Mouse (Mus musculus): ENCODE data around the gene Tcaf3. TPM values are rescaled to one million over a fixed set of nuclear protein-coding genes. Genes with fewer than 3 reads are reported as not detected.

Gene Tcaf3
- polyA plus RNA-seq, 1 experiment from 2014 or later = not detected

GRCm38 (mm10) chr6:42540681-42541080 lies 56.8 kb downstream of the Tcaf3 start:
- Histone ChIP-seq H3K9me3 (replicated peaks) (no peaks in the 10 kb centered on the region), H3K4me1 (no peaks in the 10 kb centered on the region)

GRCm38 (mm10) chr6:42539711-42540110 lies 57.8 kb downstream of the Tcaf3 start:
- H3K4me3 ChIP-seq (replicated peaks) = no peak overlapping the region
- H3K9me3 ChIP-seq (replicated peaks) = no peaks in the 10 kb centered on the region
- no peaks in the 10 kb centered on the region for H3K36me3 ChIP-seq
- no peaks in the 10 kb centered on the region for H3K4me1 ChIP-seq
- ATAC-seq (ENCODE audit: low FRiP score) = no peak
- 88% methylated on average over 1 of the region's 1 CpGs for WGBS
- H3K27ac ChIP-seq (replicated peaks) = no peak overlapping the region
- H3K4me2 ChIP-seq = no peak overlapping the region
- H3K27me3 ChIP-seq (replicated peaks) = no peaks in the 10 kb centered on the region
- no peak overlapping the region for H3K9ac ChIP-seq (replicated peaks)

More at GRCm38 (mm10) chr6:42540681-42541080, 56.8 kb downstream of the Tcaf3 start:
- ATAC-seq (ENCODE audit: low FRiP score) = no peak
- Histone ChIP-seq H3K9ac (replicated peaks) (no peak overlapping the region), H3K36me3 (no peaks in the 10 kb centered on the region), H3K4me2 (no peak overlapping the region), H3K27me3 (replicated peaks) (no peaks in the 10 kb centered on the region), H3K27ac (replicated peaks) (no peak overlapping the region), H3K4me3 (replicated peaks) (no peak overlapping the region)
- whole genome bisulfite sequencing = 100% methylated on average over 1 of the region's 1 CpGs

Other genes starting within 250 kb of the Tcaf3 start
- 60.0 and 72.5 TPM in 2 replicates for gene Zyx, start 248.1 kb downstream of the Tcaf3 start, polyA plus RNA-seq (2015; fragmentation: Nextera tagmentation; extraction: Ambion mirVana)
- gene Epha1, start 224.4 kb downstream of the Tcaf3 start, polyA plus RNA-seq (2015; fragmentation: Nextera tagmentation; extraction: Ambion mirVana) = 0.24 and 1.9 TPM in 2 replicates
- gene Tas2r143, start 197.5 kb downstream of the Tcaf3 start, polyA plus RNA-seq (2015; fragmentation: Nextera tagmentation; extraction: Ambion mirVana) = not detected in 2 replicates
- gene Tas2r135, start 192.3 kb downstream of the Tcaf3 start, polyA plus RNA-seq (2015; fragmentation: Nextera tagmentation; extraction: Ambion mirVana) = not detected in 2 replicates
- 0.20 TPM in 1 of 2 replicates, not detected in the other for gene Tas2r126, start 163.2 kb downstream of the Tcaf3 start, polyA plus RNA-seq (2015; fragmentation: Nextera tagmentation; extraction: Ambion mirVana)
- not detected in 2 replicates for gene Olfr458, start 132.5 kb downstream of the Tcaf3 start, polyA plus RNA-seq (2015; fragmentation: Nextera tagmentation; extraction: Ambion mirVana)
- not detected in 2 replicates for gene Olfr457, start 121.4 kb downstream of the Tcaf3 start, polyA plus RNA-seq (2015; fragmentation: Nextera tagmentation; extraction: Ambion mirVana)
- not detected in 2 replicates for gene Olfr456, start 110.5 kb downstream of the Tcaf3 start, polyA plus RNA-seq (2015; fragmentation: Nextera tagmentation; extraction: Ambion mirVana)
- gene Olfr455, start 50.1 kb downstream of the Tcaf3 start, polyA plus RNA-seq (2015; fragmentation: Nextera tagmentation; extraction: Ambion mirVana) = not detected in 2 replicates
- 2.6 and 4.2 TPM in 2 replicates for gene Tcaf2, start 47.6 kb upstream of the Tcaf3 start, polyA plus RNA-seq (2015; fragmentation: Nextera tagmentation; extraction: Ambion mirVana)
- gene Tcaf1, start 112.4 kb upstream of the Tcaf3 start, polyA plus RNA-seq (2015; fragmentation: Nextera tagmentation; extraction: Ambion mirVana) = 188 and 215 TPM in 2 replicates
- gene Olfr453, start 141.7 kb upstream of the Tcaf3 start, polyA plus RNA-seq (2015; fragmentation: Nextera tagmentation; extraction: Ambion mirVana) = not detected in 2 replicates
- not detected in 2 replicates for gene Olfr38, start 158.7 kb upstream of the Tcaf3 start, polyA plus RNA-seq (2015; fragmentation: Nextera tagmentation; extraction: Ambion mirVana)
- gene Olfr452, start 187.4 kb upstream of the Tcaf3 start, polyA plus RNA-seq (2015; fragmentation: Nextera tagmentation; extraction: Ambion mirVana) = not detected in 2 replicates
- gene Olfr450, start 214.2 kb upstream of the Tcaf3 start, polyA plus RNA-seq (2015; fragmentation: Nextera tagmentation; extraction: Ambion mirVana) = not detected in 2 replicates
- not detected in 2 replicates for gene Olfr449, start 236.7 kb upstream of the Tcaf3 start, polyA plus RNA-seq (2015; fragmentation: Nextera tagmentation; extraction: Ambion mirVana)